Mouse (Mus musculus): ENCODE measurements around the gene Pfdn4. TPM values are rescaled to one million over a fixed set of nuclear protein-coding genes. Genes with fewer than 3 reads are reported as not detected.

Pfdn4 gene
- polyA plus RNA-seq, 1 experiment from 2014 or later = 81.4 TPM

Other genes starting within 250 kb of the Pfdn4 start
- 6.0 and 7.0 TPM in 2 replicates for gene Bcas1, start 68.6 kb upstream of the Pfdn4 start, polyA plus RNA-seq (2015; fragmentation: Nextera tagmentation; extraction: Ambion mirVana)
- not detected in 2 replicates for gene Cyp24a1, start 717 bp downstream of the Pfdn4 start, polyA plus RNA-seq (2015; fragmentation: Nextera tagmentation; extraction: Ambion mirVana)
- gene 4930470P17Rik, start 105.6 kb downstream of the Pfdn4 start, polyA plus RNA-seq (2015; fragmentation: Nextera tagmentation; extraction: Ambion mirVana) = not detected in 2 replicates
- 2.6 and 2.8 TPM in 2 replicates for gene Dok5, start 235.4 kb downstream of the Pfdn4 start, polyA plus RNA-seq (2015; fragmentation: Nextera tagmentation; extraction: Ambion mirVana)